26 mouse cellular contexts compared by ENCODE assay signal in genomic region chr7:111998446-111999004, GRCm38 (mm10). TPM values are rescaled to one million over a fixed set of nuclear protein-coding genes. Genes with fewer than 3 reads are reported as not detected.
DNase-seq lines count a peak whose midpoint lies in the region; ATAC-seq and TF ChIP-seq lines count a peak whose summit lies in the region.
"Had no signal": no experiment of that assay in that cellular context is flagged by ENCODE, and none has a peak within 500 bp of the region (broad histone marks: within the 10 kb centered on the region; RNA-seq: fewer than 3 reads in every experiment).

No protein-coding gene starts in this region.

- no peak overlapping the region for H3K9ac ChIP-seq in heart, embryonic 15.5 days
- H3K9ac ChIP-seq in forebrain, embryonic 14.5 days (ENCODE audit: low read length) = no peak overlapping the region
- H3K9ac ChIP-seq: embryonic facial prominence, embryonic 15.5 days; hindbrain, embryonic 14.5 days; liver, postnatal 0 days; neural tube, embryonic 15.5 days had no signal

- peak overlapping the region; percentile 41 for H3K27ac ChIP-seq in gastrocnemius, adult 2 months
- H3K27ac ChIP-seq in heart, embryonic 15.5 days = peak overlapping the region; percentile 53
- no peak overlapping the region for H3K27ac ChIP-seq in heart, embryonic 10.5 days
- no peak overlapping the region for H3K27ac ChIP-seq in forebrain, embryonic 14.5 days (ENCODE audit: low read depth, low read length)
- H3K27ac ChIP-seq: embryonic facial prominence, embryonic 15.5 days; hindbrain, embryonic 14.5 days; macrophage; neural tube, embryonic 15.5 days had no signal

- TF ChIP-seq CTCF in gastrocnemius, adult 2 months (IDR thresholded peaks at IDR 0.05) = no peak

- no peaks in the 10 kb centered on the region for H3K9me3 ChIP-seq in heart, embryonic 15.5 days (replicated peaks)
- no peaks in the 10 kb centered on the region for H3K9me3 ChIP-seq in heart, embryonic 10.5 days
- H3K9me3 ChIP-seq in forebrain, embryonic 14.5 days (replicated peaks; ENCODE audit: control insufficient read depth, low read length) = no peaks in the 10 kb centered on the region
- H3K9me3 ChIP-seq: embryonic facial prominence, embryonic 15.5 days; G1E; neural tube, embryonic 15.5 days had no signal

- H3K36me3 ChIP-seq in heart, embryonic 15.5 days = no peaks in the 10 kb centered on the region
- H3K36me3 ChIP-seq in heart, embryonic 10.5 days = no peaks in the 10 kb centered on the region
- no peaks in the 10 kb centered on the region for H3K36me3 ChIP-seq in forebrain, embryonic 14.5 days (ENCODE audit: control insufficient read depth, insufficient read depth, low read length)
- H3K36me3 ChIP-seq: embryonic facial prominence, embryonic 15.5 days; G1E; neural tube, embryonic 15.5 days had no signal

- H3K4me1 ChIP-seq in heart, embryonic 15.5 days (replicated peaks) = peaks cover 16% of the 10 kb centered on the region
- H3K4me1 ChIP-seq in heart, embryonic 10.5 days = no peaks in the 10 kb centered on the region; the same call in 1 of the 2 replicates
- H3K4me1 ChIP-seq in forebrain, embryonic 14.5 days (ENCODE audit: control insufficient read depth, insufficient read depth, low read length) = no peaks in the 10 kb centered on the region
- H3K4me1 ChIP-seq: embryonic facial prominence, embryonic 15.5 days; neural tube, embryonic 15.5 days had no signal

- peak; percentile 39 for DNase-seq in gastrocnemius, adult 2 months
- no peak for DNase-seq in gastrocnemius, postnatal 4 days (ENCODE audit: low spot score in 2 of 2)
- no peak for DNase-seq in heart, embryonic 10.5 days (ENCODE audit: low spot score)
- DNase-seq in 3T3-L1 (ENCODE audit: low read depth, low spot score) = peak; percentile 34
- DNase-seq in NIH3T3 (ENCODE audit: low read depth) = peak; percentile 53
- DNase-seq in kidney, postnatal 10 days = no peak
- no peak for DNase-seq in forebrain, embryonic 14.5 days (ENCODE audit: low spot score)
- DNase-seq: adrenal gland, postnatal 10 days; cerebellum, adult 8-10 months; cerebellum, postnatal 36 days; embryo, embryonic 11 days; kidney, adult 18-20 months; liver, postnatal 0 days; right cerebral cortex, adult 18-20 months; right cerebral cortex, postnatal 4 days; thymus, adult 18-20 months; thymus, postnatal 36 days had no signal

- 40% methylated on average over 6 of the region's 6 CpGs for WGBS in heart, embryonic 15.5 days
- WGBS in heart, embryonic 10.5 days = 62% methylated on average over 6 of the region's 6 CpGs
- WGBS in forebrain, embryonic 14.5 days = 48% methylated on average over 6 of the region's 6 CpGs

- intact Hi-C loops in gastrocnemius, adult 2 months (cut with DNase I) = no loop called here

- no peak for ATAC-seq in heart, embryonic 15.5 days (replicated peaks; ENCODE audit: insufficient number of reproducible peaks, insufficient read depth, low FRiP score, low read depth)
- no peak for ATAC-seq in forebrain, embryonic 14.5 days
- ATAC-seq: inflammation-experienced regulatory T-cells, adult 6 months; liver, postnatal 0 days; lung, postnatal 0 days had no signal

- H3K4me3 ChIP-seq in gastrocnemius, adult 2 months = no peak overlapping the region
- no peak overlapping the region for H3K4me3 ChIP-seq in heart, embryonic 15.5 days
- no peak overlapping the region for H3K4me3 ChIP-seq in heart, embryonic 10.5 days
- H3K4me3 ChIP-seq in forebrain, embryonic 14.5 days (ENCODE audit: low read depth, low read length) = no peak overlapping the region
- H3K4me3 ChIP-seq: embryonic facial prominence, embryonic 15.5 days; neural tube, embryonic 15.5 days had no signal

- no peak overlapping the region for H3K4me2 ChIP-seq in heart, embryonic 15.5 days
- H3K4me2 ChIP-seq in forebrain, embryonic 14.5 days (ENCODE audit: low read length) = no peak overlapping the region
- H3K4me2 ChIP-seq: embryonic facial prominence, embryonic 15.5 days; hindbrain, embryonic 14.5 days; neural tube, embryonic 15.5 days had no signal

- H3K27me3 ChIP-seq in heart, embryonic 15.5 days = no peaks in the 10 kb centered on the region
- no peaks in the 10 kb centered on the region for H3K27me3 ChIP-seq in heart, embryonic 10.5 days (ENCODE audit: insufficient read depth, poor library complexity, severe bottlenecking)
- H3K27me3 ChIP-seq in forebrain, embryonic 14.5 days (replicated peaks; ENCODE audit: control insufficient read depth, insufficient read depth, low read length) = no peaks in the 10 kb centered on the region
- H3K27me3 ChIP-seq: CH12.LX; embryonic facial prominence, embryonic 15.5 days; neural tube, embryonic 15.5 days had no signal

RNA-seq across cellular contexts. Expression of gene Usp47, which starts 24.8 kb away (rescaled TPM):
- total RNA-seq in gastrocnemius, adult 2 months (2021) = 100 to 1,000 TPM; 209 to 221 TPM
- 100 to 1,000 TPM; 164 to 168 TPM for total RNA-seq in gastrocnemius, postnatal 4 days (2021)
- polyA plus RNA-seq in heart, embryonic 15.5 days (2015; fragmentation: Nextera tagmentation; extraction: Ambion mirVana) = 55.1 and 58.9 TPM in 2 replicates
- polyA plus RNA-seq in heart, embryonic 10.5 days (2016; fragmentation: Nextera tagmentation; extraction: Ambion mirVana) = 69.9 and 79.4 TPM in 2 replicates
- polyA plus RNA-seq in forebrain, embryonic 14.5 days (2014; fragmentation: Nextera tagmentation; extraction: Ambion mirVana) = 82.0 and 93.0 TPM in 2 replicates

Comparison
In these comparisons a context has a peak if more than half of its experiments do, and no peak if none do; other contexts are left out.
1. DNase-seq: peak in gastrocnemius, adult 2 months (single experiment), 3T3-L1 (single experiment) and NIH3T3 (single experiment); none in gastrocnemius, postnatal 4 days (0 of 2), heart, embryonic 10.5 days (single experiment), kidney, postnatal 10 days (single experiment) and forebrain, embryonic 14.5 days (single experiment).
2. H3K27ac ChIP-seq: peak in gastrocnemius, adult 2 months (single experiment) and heart, embryonic 15.5 days (single experiment); none in heart, embryonic 10.5 days (single experiment) and forebrain, embryonic 14.5 days (single experiment).